Mouse (Mus musculus) E14TG2a.4 (cell line): ENCODE results near the gene Aco2.

ENCODE experiments used
- CTCF ChIP-seq: conservative IDR thresholded peaks from 2 replicates; pipeline ENCODE4 v1.5.1; 2014; ENCODE audit warnings: low read length
- POU5F1 ChIP-seq: IDR thresholded peaks from 2 replicates; pipeline ENCODE4 v1.6.1; 2014; ENCODE audit warnings: low read length, borderline replicate concordance

- TF ChIP-seq POU5F1 (no peak), CTCF (no peak)
Measured at GRCm38 (mm10) chr15:81836124-81836821, 35.8 kb upstream of the Aco2 start.
